Comparison of ENCODE assay signal across 8 mouse cellular contexts in the genomic region with DNA sequence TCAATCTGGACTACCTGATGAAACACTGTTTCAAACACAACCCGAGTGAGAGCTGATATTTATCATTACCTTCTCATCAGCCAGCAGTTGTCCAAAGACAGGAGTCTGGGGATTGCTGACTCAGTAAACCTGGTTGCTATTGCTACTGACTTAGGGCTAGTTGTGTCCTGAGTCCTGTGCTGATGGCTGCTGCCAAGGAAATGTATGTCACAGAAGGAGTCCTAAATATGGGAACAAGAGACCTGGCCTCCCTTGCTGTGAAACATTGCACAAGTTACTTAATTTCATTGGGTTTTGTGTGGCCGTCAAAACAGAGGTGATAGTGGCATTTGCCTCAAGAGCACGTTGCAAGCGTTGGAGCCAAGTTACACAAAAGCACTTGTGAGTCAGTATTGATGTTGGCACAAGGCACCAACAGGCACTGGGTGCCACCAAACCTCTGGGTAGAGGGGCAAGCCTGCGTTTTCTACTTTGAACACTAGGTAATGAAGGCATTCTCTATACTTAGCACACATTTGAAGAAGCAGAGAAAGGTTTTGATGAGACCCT. TPM values are rescaled to one million over a fixed set of nuclear protein-coding genes. Genes with fewer than 3 reads are reported as not detected.
"Had no signal": no experiment of that assay in that cellular context is flagged by ENCODE, and none has a peak within 500 bp of the region (broad histone marks: within the 10 kb centered on the region; RNA-seq: fewer than 3 reads in every experiment).

No protein-coding gene starts in this region.

- DNase-seq: kidney, adult 2 months; kidney, postnatal 14 days; left cerebral cortex, postnatal 4 days; liver, embryonic 13.5 days; lung, embryonic 14.5 days; right cerebral cortex, postnatal 14 days; thymus, postnatal 36 days had no signal

RNA-seq across cellular contexts. Expression of gene Angptl7, which starts 44.7 kb away (rescaled TPM):
- total RNA-seq: megakaryocyte-erythroid progenitor cell, adult 5-6 weeks had no signal
